Mouse (Mus musculus) heart, postnatal 25 days (tissue): ENCODE measurements around the gene Papss1. TPM values are rescaled to one million over a fixed set of nuclear protein-coding genes. Genes with fewer than 3 reads are reported as not detected.

ENCODE experiments used
- DNase-seq: peaks from one replicate; pipeline ENCODE4 v3.0.0; 2022; ENCODE audit warnings: low spot score
- intact Hi-C: fragments of 180-260 bp; cut with DNase I; formaldehyde crosslinking; loops from one replicate; pipeline ENCODE4 v1.15.1; 2025
- total RNA-seq, 2 experiments: library from RNA; stranded (reverse); gene quantifications; 2 replicates each; pipeline ENCODE4 v1.2.3; 2021

The Papss1 gene
- total RNA-seq, 2 experiments from 2014 or later, result 12.2 to 12.4 TPM

- DNase-seq, result no peak
- intact Hi-C loops, result no loop called here
These were observed 14.0 kb downstream of the Papss1 start for GRCm38 (mm10) chr3:131578434-131579104.

- intact Hi-C loops, result no loop called here
- DNase-seq, result no peak
These were observed 15.5 kb downstream of the Papss1 start for GRCm38 (mm10) chr3:131580040-131580439.

- no peak for DNase-seq
- intact Hi-C loops, result no loop called here
These were observed 16.5 kb downstream of the Papss1 start for GRCm38 (mm10) chr3:131581096-131581495.

GRCm38 (mm10) chr3:131586818-131587217 lies 22.2 kb downstream of the Papss1 start:
- no peak for DNase-seq
- intact Hi-C loops, result no loop called here

- no peak for DNase-seq
These were observed 23.4 kb downstream of the Papss1 start for GRCm38 (mm10) chr3:131587959-131588358.

GRCm38 (mm10) chr3:131593143-131593798 lies 28.7 kb downstream of the Papss1 start:
- intact Hi-C loops, result no loop called here
- DNase-seq, result no peak

More at GRCm38 (mm10) chr3:131587959-131588358, 23.4 kb downstream of the Papss1 start:
- intact Hi-C loops, result no loop called here

- no peak for DNase-seq
- intact Hi-C loops, result no loop called here
These were observed 29.8 kb downstream of the Papss1 start for GRCm38 (mm10) chr3:131594361-131594760.

- no peak for DNase-seq
- intact Hi-C loops, result no loop called here
These were observed 31.1 kb downstream of the Papss1 start for GRCm38 (mm10) chr3:131595546-131596245.

- no peak for DNase-seq
- intact Hi-C loops, result no loop called here
These were observed 36.2 kb downstream of the Papss1 start for GRCm38 (mm10) chr3:131600726-131601125.

GRCm38 (mm10) chr3:131601366-131601765 lies 36.8 kb downstream of the Papss1 start:
- intact Hi-C loops, result no loop called here
- no peak for DNase-seq

- no peak for DNase-seq
- intact Hi-C loops, result no loop called here
These were observed 38.4 kb downstream of the Papss1 start for GRCm38 (mm10) chr3:131602995-131603414.

GRCm38 (mm10) chr3:131608112-131608511 lies 43.5 kb downstream of the Papss1 start:
- intact Hi-C loops, result no loop called here
- no peak for DNase-seq

GRCm38 (mm10) chr3:131609651-131610050 lies 45.1 kb downstream of the Papss1 start:
- intact Hi-C loops, result no loop called here
- no peak for DNase-seq

- intact Hi-C loops, result no loop called here
- no peak for DNase-seq
These were observed 46.0 kb downstream of the Papss1 start for GRCm38 (mm10) chr3:131610595-131610994.

- no peak for DNase-seq
- intact Hi-C loops, result no loop called here
These were observed 48.3 kb downstream of the Papss1 start for GRCm38 (mm10) chr3:131612847-131613246.

- DNase-seq, result no peak
- intact Hi-C loops, result no loop called here
These were observed 49.5 kb downstream of the Papss1 start for GRCm38 (mm10) chr3:131614056-131614455.

- DNase-seq, result no peak
- intact Hi-C loops, result no loop called here
These were observed 54.2 kb downstream of the Papss1 start for GRCm38 (mm10) chr3:131618580-131619338.

GRCm38 (mm10) chr3:131623208-131623607 lies 58.6 kb downstream of the Papss1 start:
- DNase-seq, result no peak
- intact Hi-C loops, result no loop called here

- intact Hi-C loops, result no loop called here
These were observed 59.5 kb downstream of the Papss1 start for GRCm38 (mm10) chr3:131624063-131624462.

GRCm38 (mm10) chr3:131627476-131627875 lies 62.9 kb downstream of the Papss1 start:
- intact Hi-C loops, result no loop called here
- DNase-seq, result no peak

More at GRCm38 (mm10) chr3:131624063-131624462, 59.5 kb downstream of the Papss1 start:
- DNase-seq, result no peak
